Mouse (Mus musculus) midbrain, embryonic 14.5 days (tissue): Measurements from ENCODE around the gene Cnksr2. TPM values are rescaled to one million over a fixed set of nuclear protein-coding genes. Genes with fewer than 3 reads are reported as not detected.

Experiments used
- ATAC-seq: fragments of 200-750 bp; cut with Nextera tagmentation; 2 replicates; pipeline ENCODE4 v1.8.0; 2017; ENCODE audit warnings: moderate number of reproducible peaks, moderate library complexity; ENCODE audit not compliant: low FRiP score, low TSS enrichment
- DNase-seq: peaks from one replicate; pipeline ENCODE4 v3.0.0-alpha.2; 2015
- H3K27ac ChIP-seq: fragments of 300-500 bp; sonication (generic); replicated peaks from 2 replicates; pipeline ENCODE4 v1.5.1; 2014; ENCODE audit warnings: mild to moderate bottlenecking, low read depth, low read length, moderate library complexity
- H3K27me3 ChIP-seq: fragments of 300-500 bp; sonication (generic); 2 replicates; pipeline ENCODE4 v1.6.1; 2014; ENCODE audit warnings: low read length, control low read depth, mixed read lengths; ENCODE audit not compliant: control insufficient read depth, insufficient read depth
- H3K36me3 ChIP-seq: fragments of 300-500 bp; sonication (generic); 2 replicates; pipeline ENCODE4 v1.6.1; 2014; ENCODE audit warnings: low read length, control low read depth; ENCODE audit not compliant: control insufficient read depth, insufficient read depth
- H3K4me1 ChIP-seq: fragments of 300-500 bp; sonication (generic); 2 replicates; pipeline ENCODE4 v1.6.1; 2014; ENCODE audit warnings: mild to moderate bottlenecking, antibody characterized with exemption, low read length, control low read depth; ENCODE audit not compliant: control insufficient read depth, insufficient read depth
- H3K4me2 ChIP-seq: fragments of 300-500 bp; sonication (generic); 2 replicates; pipeline ENCODE4 v1.6.1; 2014; ENCODE audit warnings: mild to moderate bottlenecking, low read length, moderate library complexity
- H3K4me3 ChIP-seq: fragments of 300-500 bp; sonication (generic); replicated peaks from 2 replicates; pipeline ENCODE4 v1.5.1; 2014; ENCODE audit warnings: low read depth, low read length
- H3K9ac ChIP-seq: fragments of 300-500 bp; sonication (generic); replicated peaks from 2 replicates; pipeline ENCODE4 v1.6.1; 2014; ENCODE audit warnings: mild to moderate bottlenecking, low read length, moderate library complexity
- H3K9me3 ChIP-seq: fragments of 300-500 bp; sonication (generic); 2 replicates; pipeline ENCODE4 v1.6.1; 2016; ENCODE audit warnings: low read length, control low read depth, mixed read lengths; ENCODE audit not compliant: control insufficient read depth
- WGBS: fragments of 180-500 bp; shearing (Covaris S2); extraction: QIAGEN DNeasy Blood & Tissue Kit; methylation state at CpG from one replicate; pipeline ENCODE4 v1.1.7; 2014; 5-methylcytosine and 5-hydroxymethylcytosine counted together
- polyA plus RNA-seq: library from polyadenylated mRNA; unstranded; fragments of >200 nt; fragmentation: Nextera tagmentation; extraction: Ambion mirVana; gene quantifications from 2 replicates; pipeline ENCODE4 v1.2.1, GENCODE M21; 2014

Gene Cnksr2
- polyA plus RNA-seq, 1 experiment from 2014 or later = 11.3 TPM

- H3K9me3 ChIP-seq = no peaks in the 10 kb centered on the region
- ATAC-seq (no peak), DNase-seq (no peak)
- no peaks in the 10 kb centered on the region for H3K27me3 ChIP-seq
- no peak overlapping the region for H3K4me2 ChIP-seq
- no peak overlapping the region for H3K4me3 ChIP-seq
- H3K9ac ChIP-seq = no peak overlapping the region
- WGBS = 85% methylated on average over 3 of the region's 3 CpGs
- no peaks in the 10 kb centered on the region for H3K4me1 ChIP-seq
- no peaks in the 10 kb centered on the region for H3K36me3 ChIP-seq
- no peak overlapping the region for H3K27ac ChIP-seq
These were observed 123.0 kb downstream of the Cnksr2 start for GRCm38 (mm10) chrX:157920093-157920492.

GRCm38 (mm10) chrX:157829983-157830382 lies 213.1 kb downstream of the Cnksr2 start:
- ATAC-seq (no peak), DNase-seq (no peak)
- Histone ChIP-seq H3K9ac (no peak overlapping the region), H3K9me3 (no peaks in the 10 kb centered on the region), H3K4me1 (no peaks in the 10 kb centered on the region), H3K27ac (no peak overlapping the region), H3K36me3 (no peaks in the 10 kb centered on the region), H3K4me3 (no peak overlapping the region), H3K27me3 (no peaks in the 10 kb centered on the region), H3K4me2 (no peak overlapping the region)
- 81% methylated on average over 4 of the region's 4 CpGs for WGBS

GRCm38 (mm10) chrX:157818921-157819260 lies 224.2 kb downstream of the Cnksr2 start:
- H3K4me1 ChIP-seq = no peaks in the 10 kb centered on the region
- ATAC-seq (peak; percentile 25; the same call in 1 of the 2 replicates), DNase-seq (no peak)
- no peak overlapping the region for H3K9ac ChIP-seq
- no peak overlapping the region for H3K4me3 ChIP-seq
- no peak overlapping the region for H3K27ac ChIP-seq
- no peaks in the 10 kb centered on the region for H3K27me3 ChIP-seq
- no peaks in the 10 kb centered on the region for H3K9me3 ChIP-seq
- WGBS = 86% methylated on average over 13 of the region's 13 CpGs
- H3K4me2 ChIP-seq = no peak overlapping the region
- no peaks in the 10 kb centered on the region for H3K36me3 ChIP-seq

GRCm38 (mm10) chrX:157818207-157818920 lies 224.7 kb downstream of the Cnksr2 start, which contains the start of gene Klhl34:
Gene Klhl34, plus strand, starts transcription at chrX:157818435.
- ATAC-seq (peak; percentile 59; the same call in 1 of the 2 replicates), DNase-seq (peak; percentile 31)
- no peaks in the 10 kb centered on the region for H3K27me3 ChIP-seq
- H3K9ac ChIP-seq = no peak within 1 kb of the TSS; the same call in 1 of the 2 replicates
- H3K4me1 ChIP-seq = no peaks in the 10 kb centered on the region
- H3K36me3 ChIP-seq = no peaks in the 10 kb centered on the region
- no peaks in the 10 kb centered on the region for H3K9me3 ChIP-seq
- no peak within 1 kb of the TSS for H3K27ac ChIP-seq
- 37% methylated on average over 28 of the region's 28 CpGs for WGBS
- H3K4me2 ChIP-seq = peak within 1 kb of the TSS; percentile 51
- peak within 1 kb of the TSS; percentile 18 for H3K4me3 ChIP-seq

- Histone ChIP-seq H3K4me1 (no peaks in the 10 kb centered on the region), H3K9me3 (no peaks in the 10 kb centered on the region), H3K9ac (no peak overlapping the region; the same call in 1 of the 2 replicates), H3K27ac (no peak overlapping the region), H3K4me2 (peak overlapping the region; percentile 51), H3K27me3 (no peaks in the 10 kb centered on the region), H3K4me3 (peak overlapping the region; percentile 18), H3K36me3 (no peaks in the 10 kb centered on the region)
- ATAC-seq = peak; percentile 57; the same call in 1 of the 2 replicates
- WGBS = 12% methylated on average over 31 of the region's 31 CpGs
- DNase-seq = peak; percentile 56
These were observed 225.4 kb downstream of the Cnksr2 start for GRCm38 (mm10) chrX:157817571-157818206.

- Histone ChIP-seq H3K4me1 (no peaks in the 10 kb centered on the region), H3K9ac (no peak overlapping the region), H3K27ac (no peak overlapping the region), H3K9me3 (no peaks in the 10 kb centered on the region), H3K4me2 (no peak overlapping the region), H3K4me3 (no peak overlapping the region), H3K36me3 (no peaks in the 10 kb centered on the region), H3K27me3 (no peaks in the 10 kb centered on the region)
- DNase-seq (no peak), ATAC-seq (no peak)
- WGBS = 67% methylated on average over 1 of the region's 1 CpGs
These were observed 233.4 kb downstream of the Cnksr2 start for GRCm38 (mm10) chrX:157809721-157810120.

GRCm38 (mm10) chrX:157801669-157802068 lies 241.4 kb downstream of the Cnksr2 start:
- H3K4me1 ChIP-seq = no peaks in the 10 kb centered on the region
- no peaks in the 10 kb centered on the region for H3K9me3 ChIP-seq
- no peaks in the 10 kb centered on the region for H3K27me3 ChIP-seq
- H3K4me2 ChIP-seq = no peak overlapping the region
- no peaks in the 10 kb centered on the region for H3K36me3 ChIP-seq
- H3K4me3 ChIP-seq = no peak overlapping the region
- DNase-seq (no peak), ATAC-seq (no peak)
- 96% methylated on average over 2 of the region's 2 CpGs for WGBS
- no peak overlapping the region for H3K9ac ChIP-seq
- no peak overlapping the region for H3K27ac ChIP-seq
